ENCODE assay signal across 8 mouse cellular contexts in the genomic region with DNA sequence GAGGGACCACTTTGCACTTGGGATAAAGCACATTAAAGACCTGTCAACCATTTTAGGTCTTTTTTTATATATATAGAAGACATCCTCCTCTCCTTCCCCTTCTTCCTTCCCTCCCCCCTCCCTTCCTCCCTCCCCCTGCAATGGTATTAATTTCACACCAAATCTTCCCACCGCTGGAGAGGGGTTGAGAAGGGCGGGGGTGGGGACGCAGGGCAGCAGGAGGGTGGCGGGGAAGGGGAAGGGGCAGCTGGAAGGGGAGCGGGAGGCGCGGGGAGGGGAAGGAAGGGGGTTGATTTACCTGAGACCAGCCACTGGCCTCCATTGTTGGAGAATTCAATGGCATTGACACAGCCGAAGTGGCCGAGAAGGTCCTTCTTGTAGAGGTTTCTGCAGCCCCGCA. TPM values are rescaled to one million over a fixed set of nuclear protein-coding genes. Genes with fewer than 3 reads are reported as not detected.
DNase-seq lines count a peak whose midpoint lies in the region; ATAC-seq and TF ChIP-seq lines count a peak whose summit lies in the region.

No protein-coding gene starts in this region.

- ATAC-seq in heart, embryonic 16.5 days (replicated peaks; ENCODE audit: extremely low read depth, insufficient read depth, low FRiP score), result peak; percentile 7
- ATAC-seq in erythroid progenitor cell, adult 5-6 weeks (replicated peaks; ENCODE audit: low FRiP score, poor library complexity, severe bottlenecking), result peak; percentile 9; the same call in 1 of the 2 replicates
- ATAC-seq in liver, embryonic 13.5 days (ENCODE audit: low read depth), result peak; percentile 11

- H3K9ac ChIP-seq in heart, embryonic 16.5 days (ENCODE audit: low read length), result peak overlapping the region; percentile 98
- peak overlapping the region; percentile 85 for H3K9ac ChIP-seq in liver, embryonic 13.5 days

- H3K27me3 ChIP-seq in heart, embryonic 16.5 days (ENCODE audit: control insufficient read depth, insufficient read depth, low read length), result no peaks in the 10 kb centered on the region
- H3K27me3 ChIP-seq in E14TG2a.4 (ENCODE audit: insufficient read depth, low read length), result peaks cover 13% of the 10 kb centered on the region
- no peaks in the 10 kb centered on the region for H3K27me3 ChIP-seq in liver, embryonic 13.5 days

- no peak for DNase-seq in heart, postnatal 10 days
- DNase-seq in liver, embryonic 13.5 days, result no peak
- DNase-seq in frontal cortex, postnatal 36 days (ENCODE audit: low spot score in 2 of 2), result no peak
- no peak for DNase-seq in cerebellum, adult 8-10 months
- DNase-seq in kidney, postnatal 4 days, result no peak

- TF ChIP-seq CTCF in E14TG2a.4 (conservative IDR thresholded peaks at IDR 0.05; ENCODE audit: low read length), result no peak

- H3K4me1 ChIP-seq in heart, embryonic 16.5 days (ENCODE audit: control insufficient read depth, insufficient read depth, low read length), result peaks cover 19% of the 10 kb centered on the region
- peaks cover 18% of the 10 kb centered on the region for H3K4me1 ChIP-seq in E14TG2a.4 (replicated peaks; ENCODE audit: low read depth, low read length)
- H3K4me1 ChIP-seq in liver, embryonic 13.5 days (replicated peaks), result peaks cover 34% of the 10 kb centered on the region

- peak overlapping the region; percentile 98 for H3K27ac ChIP-seq in heart, embryonic 16.5 days (ENCODE audit: low read length)
- peak overlapping the region; percentile 81 for H3K27ac ChIP-seq in liver, embryonic 13.5 days

- H3K36me3 ChIP-seq in heart, embryonic 16.5 days (ENCODE audit: control insufficient read depth, insufficient read depth), result no peaks in the 10 kb centered on the region
- H3K36me3 ChIP-seq in E14TG2a.4 (ENCODE audit: insufficient read depth, low read length), result no peaks in the 10 kb centered on the region
- H3K36me3 ChIP-seq in liver, embryonic 13.5 days, result no peaks in the 10 kb centered on the region

- H3K9me3 ChIP-seq in heart, embryonic 16.5 days (replicated peaks; ENCODE audit: control insufficient read depth, low read length), result no peaks in the 10 kb centered on the region
- H3K9me3 ChIP-seq in E14TG2a.4 (ENCODE audit: low read length), result no peaks in the 10 kb centered on the region
- no peaks in the 10 kb centered on the region for H3K9me3 ChIP-seq in liver, embryonic 13.5 days (replicated peaks)

- peak overlapping the region; percentile 97 for H3K4me3 ChIP-seq in heart, embryonic 16.5 days (ENCODE audit: low read length)
- H3K4me3 ChIP-seq in E14TG2a.4 (replicated peaks; ENCODE audit: low read length), result peak overlapping the region; percentile 89
- peak overlapping the region; percentile 87 for H3K4me3 ChIP-seq in liver, embryonic 13.5 days (replicated peaks)

- peak overlapping the region; percentile 68 for H3K4me2 ChIP-seq in heart, embryonic 16.5 days (ENCODE audit: low read depth, low read length)
- peak overlapping the region; percentile 97 for H3K4me2 ChIP-seq in liver, embryonic 13.5 days

- 0% methylated on average over 10 of the region's 10 CpGs for WGBS in heart, embryonic 16.5 days
- 0% methylated on average over 8 of the region's 10 CpGs for WGBS in liver, embryonic 13.5 days (ENCODE audit: insufficient replicate concordance)

- intact Hi-C loops in heart, postnatal 10 days (cut with DNase I), result loop anchor here (1.0 kb wide), 1 partner anchor 27 kb away; the partner anchor contains the start of gene Exd2

RNA-seq across cellular contexts. Expression of gene Dcaf5, which starts 0.5 kb away (rescaled TPM):
- 9.6 and 12.4 TPM in 2 replicates for polyA plus RNA-seq in heart, embryonic 16.5 days (2015; fragmentation: Nextera tagmentation; extraction: Ambion mirVana)
- 10 to 100 TPM; 34.0 to 42.4 TPM for total RNA-seq in heart, postnatal 10 days (2021)
- 1.3 and 20.2 TPM in 2 replicates for total RNA-seq in erythroid progenitor cell, adult 5-6 weeks (2015; ENCODE audit: low replicate concordance)
- 2.4 and 3.2 TPM in 2 replicates for total RNA-seq in erythroid progenitor cell, adult 5-6 weeks (2017; ENCODE audit: low replicate concordance)
- 2.5 and 2.6 TPM in 2 replicates for polyA plus RNA-seq in liver, embryonic 13.5 days (2015; fragmentation: Nextera tagmentation; extraction: Ambion mirVana)

RNA-seq across cellular contexts. Expression of gene Exd2, which starts 27.0 kb away (rescaled TPM):
- polyA plus RNA-seq in heart, embryonic 16.5 days (2015; fragmentation: Nextera tagmentation; extraction: Ambion mirVana), result 17.0 and 17.9 TPM in 2 replicates
- 10 to 100 TPM; 12.8 to 13.3 TPM for total RNA-seq in heart, postnatal 10 days (2021)
- total RNA-seq in erythroid progenitor cell, adult 5-6 weeks (2015; ENCODE audit: low replicate concordance), result 2.2 and 9.6 TPM in 2 replicates
- 0.77 and 21.9 TPM in 2 replicates for total RNA-seq in erythroid progenitor cell, adult 5-6 weeks (2017; ENCODE audit: low replicate concordance)
- 6.6 and 7.4 TPM in 2 replicates for polyA plus RNA-seq in liver, embryonic 13.5 days (2015; fragmentation: Nextera tagmentation; extraction: Ambion mirVana)
